Mouse (Mus musculus) spleen, adult 12 weeks (tissue): ENCODE data around the gene Mei1.

Experiments used
- DNase-seq: peaks from one replicate; pipeline ENCODE4 v3.0.0; 2022; ENCODE audit warnings: low spot score

The Mei1 gene

DNA sequence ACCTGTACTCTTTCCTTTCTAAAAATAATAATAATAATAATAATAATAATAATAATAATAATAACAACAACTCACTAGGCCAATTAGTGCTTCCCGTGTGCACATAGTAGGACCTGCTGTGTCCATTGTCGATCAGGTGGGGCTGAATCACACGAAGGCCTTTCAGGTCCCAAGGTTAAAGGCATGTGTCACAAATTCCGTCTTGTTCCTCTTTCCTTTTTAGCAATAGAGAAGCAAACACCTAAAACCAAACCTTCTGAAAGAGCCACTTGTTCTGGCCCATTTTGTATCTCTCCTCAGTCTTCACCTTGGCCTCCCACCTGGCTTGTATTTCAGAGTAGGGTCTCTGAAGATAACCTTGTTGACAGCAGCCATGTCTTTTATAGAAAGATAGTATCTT lies 81.4 kb downstream of the Mei1 start:
- no peak for DNase-seq

DNA sequence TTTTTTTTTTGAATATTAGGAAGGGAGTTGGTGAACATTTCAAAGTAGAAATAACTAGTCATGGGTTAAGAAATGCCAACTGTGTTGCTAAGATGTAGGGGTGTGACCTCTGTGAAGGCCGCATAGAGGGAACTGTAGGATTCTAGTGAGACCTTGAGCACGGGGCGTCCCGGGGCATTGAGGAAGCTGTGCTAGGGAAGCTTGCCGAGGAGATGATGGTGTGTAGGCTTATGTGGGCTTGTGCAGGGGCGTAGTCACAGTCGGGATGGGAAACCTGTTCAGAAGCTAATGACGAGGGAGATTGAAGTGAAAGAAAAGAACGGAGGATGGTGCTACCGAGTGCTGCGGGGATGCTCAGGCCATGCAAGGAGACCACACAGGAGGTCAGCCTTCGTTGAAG lies 82.2 kb downstream of the Mei1 start:
- no peak for DNase-seq

DNA sequence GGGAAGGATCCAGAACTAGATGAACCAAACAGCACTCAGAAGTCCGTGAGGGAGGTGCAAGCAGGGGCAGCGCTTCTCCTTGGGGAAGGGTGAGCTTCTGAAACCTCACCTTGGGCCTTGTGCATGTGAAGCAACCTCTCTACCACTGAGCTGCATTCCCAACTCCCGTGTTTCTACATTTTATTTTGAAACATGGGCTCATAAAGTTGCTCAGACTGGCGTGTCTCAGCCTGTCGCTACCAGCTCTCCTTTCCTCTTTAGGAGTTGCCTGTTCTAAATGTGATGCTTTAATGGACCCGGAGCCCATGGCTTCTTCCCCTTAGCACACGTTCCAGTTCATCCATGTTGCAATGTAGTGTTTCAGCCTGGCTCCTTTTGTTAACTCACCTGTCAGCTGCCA lies 82.6 kb downstream of the Mei1 start:
- no peak for DNase-seq

DNA sequence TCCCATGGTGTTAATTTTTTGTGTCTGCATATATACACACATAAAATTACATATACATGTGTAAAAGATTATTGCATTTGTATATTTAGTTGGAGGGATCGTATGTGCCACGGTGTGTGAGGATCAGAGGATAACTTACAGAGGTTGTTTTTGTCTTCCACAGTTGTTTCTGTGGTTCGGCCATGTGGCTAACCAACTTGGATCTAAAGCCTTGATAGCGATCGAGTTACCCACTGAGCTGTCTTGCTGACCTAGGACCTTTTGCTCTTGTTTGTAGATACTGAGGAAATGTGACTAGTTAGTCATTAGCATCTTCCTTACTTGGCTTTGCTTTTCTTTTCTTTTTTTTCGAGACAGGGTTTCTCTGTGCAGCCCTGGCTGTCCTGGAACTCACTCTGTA lies 86.5 kb downstream of the Mei1 start:
- no peak for DNase-seq

DNA sequence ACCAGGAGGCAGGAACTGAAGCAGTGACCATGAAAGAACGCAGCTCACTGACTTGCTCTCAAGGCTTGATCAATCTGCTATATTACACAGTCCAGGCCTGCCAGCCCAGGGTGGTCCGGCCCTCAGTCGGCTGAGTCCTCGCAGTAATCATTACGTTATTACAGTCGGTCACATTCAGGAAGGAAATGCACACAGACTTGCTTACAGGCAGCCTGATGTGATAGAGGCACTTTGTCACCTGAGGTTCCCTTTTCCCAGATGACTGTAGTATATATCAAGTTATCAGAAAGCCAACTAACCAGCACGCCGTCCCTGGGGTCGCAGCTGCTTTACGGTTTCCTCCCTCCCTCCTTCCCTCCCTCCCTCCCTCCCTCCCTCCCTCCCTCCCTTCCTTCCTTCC lies 87.1 kb downstream of the Mei1 start:
- no peak for DNase-seq

DNA sequence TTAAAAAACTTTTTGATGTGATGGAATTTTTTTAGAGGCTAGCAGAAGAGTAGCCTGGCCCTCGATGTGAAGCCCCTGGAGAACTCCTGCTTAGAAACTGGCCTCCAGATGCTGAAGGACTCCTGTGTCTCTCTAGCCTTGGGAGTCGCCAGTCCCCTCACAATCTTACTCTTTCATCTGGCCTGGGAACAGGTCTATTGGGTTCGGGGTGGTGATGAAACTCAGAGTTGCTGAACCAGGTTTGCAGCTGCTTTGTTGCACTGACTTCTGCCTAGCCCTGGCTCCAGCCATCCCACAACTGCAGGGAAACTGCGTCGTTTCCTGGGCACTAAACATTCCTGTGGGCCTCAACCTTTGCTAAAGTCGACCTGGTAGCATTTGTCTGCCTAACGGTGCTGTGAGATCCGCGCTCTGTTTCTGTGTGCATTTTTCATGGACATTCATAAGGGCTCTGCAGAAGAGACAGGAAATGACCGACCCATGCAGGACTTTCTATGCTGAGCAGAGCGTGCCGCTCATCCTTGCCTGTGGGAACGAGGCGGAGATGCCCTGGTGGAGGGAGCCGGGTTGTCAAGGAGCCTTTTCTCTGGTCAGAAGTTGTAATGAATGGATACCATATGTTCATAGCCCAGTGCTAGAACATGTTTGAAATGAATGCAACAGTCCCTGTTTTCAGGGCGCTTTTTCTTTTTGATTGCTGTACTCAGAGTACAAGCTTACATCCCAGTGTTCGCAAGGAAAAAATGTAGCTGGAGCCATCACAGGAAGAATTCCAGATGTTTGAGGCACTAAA lies 88.6 kb downstream of the Mei1 start:
- no peak for DNase-seq

DNA sequence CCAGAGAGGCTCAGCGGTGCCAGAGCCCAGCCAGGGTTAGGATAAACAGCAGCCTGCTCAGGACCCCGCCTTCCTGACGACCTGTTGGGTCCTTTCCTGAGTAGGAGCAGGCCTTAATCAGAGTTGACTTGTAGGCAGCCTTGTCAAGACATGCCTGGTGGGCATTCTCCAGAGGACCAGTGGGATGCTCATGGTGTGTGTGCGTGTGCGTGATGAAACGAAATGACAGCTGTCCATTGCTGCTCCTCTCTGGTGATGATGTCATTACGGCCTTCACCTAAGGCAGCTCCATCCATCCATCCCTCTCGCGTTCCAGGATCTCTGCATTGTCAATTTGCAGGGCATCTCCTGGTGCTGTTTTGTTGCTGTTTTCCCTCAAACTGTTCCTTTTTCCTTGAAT lies 89.7 kb downstream of the Mei1 start:
- no peak for DNase-seq

DNA sequence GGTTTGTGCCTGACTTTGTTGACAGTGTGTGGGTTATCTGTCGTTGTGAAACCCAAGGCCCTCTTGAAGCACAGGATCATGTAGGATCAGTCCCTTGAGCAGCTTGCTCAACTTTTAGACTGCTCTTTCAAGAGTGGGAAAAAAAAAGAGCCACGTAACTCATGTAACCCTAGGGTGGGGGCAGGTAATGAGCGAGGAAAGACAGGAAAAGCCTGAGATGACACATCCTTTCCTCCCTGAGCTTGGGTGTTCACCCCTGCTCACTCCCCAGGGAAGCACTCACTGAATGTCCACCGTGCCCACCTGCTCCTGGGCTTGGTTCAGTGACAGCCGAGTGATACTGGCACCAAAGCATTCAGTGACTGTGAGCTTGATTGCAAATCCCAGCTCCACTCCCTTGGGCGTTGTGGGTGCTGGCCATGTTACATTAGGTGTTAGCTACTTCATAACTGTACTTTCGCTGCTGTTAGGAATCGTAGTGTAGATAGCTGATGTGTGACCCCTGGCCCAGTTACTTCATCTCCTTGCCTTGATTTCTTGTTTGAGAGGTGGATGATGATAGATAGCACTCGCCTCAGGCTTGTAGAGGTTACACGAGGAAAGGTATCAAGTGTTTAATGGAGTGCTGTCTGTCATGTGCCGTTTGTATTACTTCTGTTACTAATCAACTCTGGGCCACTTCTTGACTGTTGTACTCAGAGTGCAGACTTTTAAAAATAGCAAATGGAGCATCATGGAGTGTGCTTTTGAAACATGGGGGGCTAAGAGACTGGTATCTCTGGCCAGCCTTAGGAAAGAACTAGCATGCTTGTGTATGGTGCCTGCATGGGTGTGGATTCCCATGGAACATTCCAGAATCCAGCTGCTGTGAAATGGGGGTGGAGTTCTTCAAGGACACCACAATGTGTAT lies 91.2 kb downstream of the Mei1 start:
- DNase-seq, result no peak

DNA sequence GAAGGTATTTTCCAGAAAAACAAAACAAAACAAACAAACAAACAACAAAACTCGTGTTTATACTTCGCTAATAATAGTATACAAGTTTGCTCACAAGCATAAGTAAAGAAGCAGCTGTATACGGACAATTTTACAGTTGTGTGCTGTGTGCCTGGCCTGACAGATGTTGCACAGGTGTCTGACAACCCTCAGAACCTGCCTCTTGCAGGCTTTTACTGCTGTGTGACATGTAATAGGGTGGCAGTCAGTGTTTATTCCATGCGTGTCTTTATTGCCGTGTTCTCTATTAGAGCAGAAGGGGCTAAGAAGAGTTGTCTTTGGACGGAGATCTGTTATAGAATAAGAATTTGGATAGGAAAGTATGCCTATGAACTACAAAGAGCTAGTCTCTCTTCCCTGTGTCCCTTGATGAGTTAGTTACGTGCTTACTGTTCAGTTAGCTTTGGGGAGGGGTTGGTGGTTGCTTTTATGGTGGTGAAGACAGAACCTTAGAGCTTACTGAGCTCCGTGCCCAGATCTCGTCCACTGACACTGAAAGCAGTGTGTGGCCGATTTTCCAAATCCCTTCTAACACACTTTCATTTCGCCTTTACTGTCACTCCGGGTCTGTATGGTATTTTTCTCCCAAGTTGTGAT lies 92.3 kb downstream of the Mei1 start:
- DNase-seq, result no peak

DNA sequence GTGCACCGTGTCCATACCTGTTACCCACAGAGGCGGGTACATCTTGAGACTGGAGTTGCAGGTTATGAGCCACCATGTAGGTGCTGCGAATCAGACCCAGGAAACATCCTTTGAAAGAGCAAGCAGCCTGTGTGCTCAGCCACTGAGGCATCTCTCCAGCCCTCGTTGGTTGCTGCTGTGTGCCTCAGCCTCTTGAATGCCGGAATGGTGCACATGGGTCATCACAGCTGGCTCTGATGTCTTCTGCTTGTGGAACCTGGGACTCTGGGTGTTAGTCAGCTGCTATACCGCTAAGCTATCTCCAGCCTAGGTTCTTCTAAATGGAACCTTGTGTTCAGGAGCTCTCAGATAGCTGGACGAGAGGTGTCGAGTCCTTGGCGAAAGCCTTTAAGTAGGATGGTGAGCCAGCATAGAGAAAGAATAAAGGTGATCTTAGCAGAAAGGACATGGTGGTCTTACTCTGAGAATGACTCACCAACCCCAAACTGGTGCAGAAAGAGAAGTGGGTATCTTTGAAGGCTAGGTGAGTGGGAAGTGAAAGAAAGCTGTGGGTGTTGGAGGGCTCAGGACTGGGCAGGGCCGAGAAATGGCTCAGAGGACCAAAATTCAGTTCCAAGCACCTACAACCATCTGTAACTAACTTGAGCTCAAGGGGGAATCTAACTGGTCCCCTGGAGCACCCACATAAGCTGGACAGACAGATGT lies 93.7 kb downstream of the Mei1 start:
- DNase-seq, result no peak

DNA sequence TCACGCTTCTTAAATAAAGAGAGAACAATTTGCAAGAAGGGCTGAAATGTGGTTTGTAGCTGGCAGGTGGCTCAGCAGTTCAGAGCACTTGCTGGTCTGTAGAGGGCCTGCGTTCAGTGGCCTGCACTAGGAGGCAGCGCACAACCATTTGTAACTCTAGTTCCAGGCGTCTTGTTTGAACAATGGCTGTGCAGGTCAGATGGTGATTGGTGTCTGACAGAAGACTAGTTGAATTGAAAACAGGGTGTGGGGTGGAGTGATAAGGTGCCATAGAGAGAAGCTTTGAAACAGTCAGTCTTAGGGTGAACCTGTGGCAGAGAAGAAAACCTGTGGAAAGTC lies 94.2 kb downstream of the Mei1 start:
- DNase-seq, result no peak

DNA sequence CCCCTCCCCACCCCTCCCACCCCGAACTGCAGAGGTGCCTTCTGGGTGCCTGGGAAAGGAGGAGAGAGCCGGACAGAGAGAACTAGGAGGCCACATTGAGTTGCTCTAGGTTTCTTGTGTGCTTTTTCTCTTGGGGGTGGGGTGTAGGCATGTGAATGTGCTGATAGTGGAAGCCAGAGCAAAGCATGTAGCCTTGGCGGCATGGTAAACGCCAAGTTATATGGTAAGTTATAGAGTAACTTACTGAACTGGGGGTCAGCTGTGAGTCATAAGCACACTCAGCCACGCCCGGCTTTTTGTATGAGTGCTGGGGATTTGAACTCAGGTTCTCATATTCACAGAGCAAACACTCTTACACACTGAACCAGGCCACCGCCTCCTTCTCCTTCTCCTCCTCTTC lies 94.7 kb downstream of the Mei1 start:
- DNase-seq, result no peak

DNA sequence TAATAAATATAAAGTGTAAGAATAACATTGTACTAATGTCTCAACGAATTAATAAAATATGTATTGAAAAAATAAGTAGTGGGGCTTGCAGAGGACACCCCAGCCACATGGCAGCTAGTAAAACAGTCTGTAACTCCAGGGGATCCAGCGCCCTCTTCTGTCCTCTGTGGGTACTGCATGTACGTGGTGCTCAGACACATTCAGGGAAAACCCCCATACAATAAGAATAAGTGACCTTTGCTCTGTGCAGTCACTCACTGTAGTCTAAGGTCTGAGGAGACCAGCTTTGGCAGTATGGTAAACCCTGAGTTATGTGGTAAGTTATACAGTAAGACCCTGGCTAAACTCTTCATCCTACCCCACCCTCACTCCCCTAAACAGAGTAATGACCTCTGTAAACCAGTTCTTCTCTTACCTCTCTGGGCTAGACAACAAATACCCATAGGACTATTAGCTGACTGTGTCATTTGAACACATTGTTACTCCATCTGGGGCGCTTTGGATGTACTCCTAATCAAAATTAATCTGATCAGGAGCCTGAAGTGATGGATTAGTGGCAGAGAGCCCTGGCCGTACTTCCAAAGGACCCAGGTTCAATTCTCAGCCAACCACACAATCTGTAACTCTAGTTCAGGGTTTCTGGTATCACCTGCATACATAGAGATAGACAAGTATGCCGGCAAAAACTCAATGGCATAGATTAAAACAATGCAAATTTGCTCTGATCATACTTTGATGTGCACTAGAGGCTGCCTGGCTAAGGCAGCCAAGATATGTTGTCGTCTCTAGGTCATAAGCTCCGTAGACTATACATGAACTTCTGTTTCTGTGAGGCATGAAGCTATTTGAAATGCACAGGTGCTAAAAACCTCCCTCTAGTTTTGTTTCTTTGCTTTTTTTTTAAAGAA lies 95.8 kb downstream of the Mei1 start:
- peak; percentile 83 for DNase-seq

DNA sequence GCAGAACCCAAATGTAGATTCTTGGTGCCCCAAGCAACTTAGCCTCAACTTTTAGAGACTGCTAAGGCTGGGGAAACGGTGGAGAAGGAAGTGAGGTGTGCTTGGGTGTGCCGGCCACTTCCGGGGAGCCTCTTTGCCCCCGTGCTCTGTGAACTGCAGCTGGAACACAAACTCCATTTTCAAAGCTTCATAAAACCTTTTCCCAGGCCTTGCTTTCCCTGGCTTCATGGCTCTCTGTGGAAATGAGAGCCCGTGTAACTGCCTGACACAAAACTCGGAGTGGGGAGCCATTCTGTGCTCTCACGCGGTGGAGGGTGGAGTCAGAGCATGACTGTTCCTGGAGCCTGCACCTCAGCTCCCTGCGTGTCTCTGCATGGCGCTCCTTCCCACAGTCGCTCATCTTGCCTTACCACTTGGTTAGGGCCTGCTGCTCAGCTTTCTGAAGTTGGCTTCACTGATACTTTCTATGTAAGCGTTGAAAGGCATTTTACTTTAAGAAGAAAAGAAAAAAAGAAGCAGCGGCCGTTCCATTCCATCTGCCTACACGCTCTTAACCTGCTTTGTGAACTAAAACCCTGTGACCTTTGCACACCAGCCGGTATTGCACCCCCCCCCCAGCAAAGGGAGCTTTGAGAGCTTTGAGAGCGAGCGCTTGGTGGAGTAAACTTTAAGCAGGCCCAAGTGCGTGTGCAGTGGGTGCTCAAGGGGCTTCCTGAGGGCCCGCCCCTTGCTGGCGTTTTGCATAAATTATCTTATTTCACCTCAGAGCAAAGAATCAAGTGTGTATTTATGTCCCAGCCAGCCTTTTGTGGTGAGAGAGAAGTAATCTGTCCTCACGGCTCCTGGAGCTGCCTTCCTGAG lies 96.7 kb downstream of the Mei1 start:
- DNase-seq, result peak; percentile 51

DNA sequence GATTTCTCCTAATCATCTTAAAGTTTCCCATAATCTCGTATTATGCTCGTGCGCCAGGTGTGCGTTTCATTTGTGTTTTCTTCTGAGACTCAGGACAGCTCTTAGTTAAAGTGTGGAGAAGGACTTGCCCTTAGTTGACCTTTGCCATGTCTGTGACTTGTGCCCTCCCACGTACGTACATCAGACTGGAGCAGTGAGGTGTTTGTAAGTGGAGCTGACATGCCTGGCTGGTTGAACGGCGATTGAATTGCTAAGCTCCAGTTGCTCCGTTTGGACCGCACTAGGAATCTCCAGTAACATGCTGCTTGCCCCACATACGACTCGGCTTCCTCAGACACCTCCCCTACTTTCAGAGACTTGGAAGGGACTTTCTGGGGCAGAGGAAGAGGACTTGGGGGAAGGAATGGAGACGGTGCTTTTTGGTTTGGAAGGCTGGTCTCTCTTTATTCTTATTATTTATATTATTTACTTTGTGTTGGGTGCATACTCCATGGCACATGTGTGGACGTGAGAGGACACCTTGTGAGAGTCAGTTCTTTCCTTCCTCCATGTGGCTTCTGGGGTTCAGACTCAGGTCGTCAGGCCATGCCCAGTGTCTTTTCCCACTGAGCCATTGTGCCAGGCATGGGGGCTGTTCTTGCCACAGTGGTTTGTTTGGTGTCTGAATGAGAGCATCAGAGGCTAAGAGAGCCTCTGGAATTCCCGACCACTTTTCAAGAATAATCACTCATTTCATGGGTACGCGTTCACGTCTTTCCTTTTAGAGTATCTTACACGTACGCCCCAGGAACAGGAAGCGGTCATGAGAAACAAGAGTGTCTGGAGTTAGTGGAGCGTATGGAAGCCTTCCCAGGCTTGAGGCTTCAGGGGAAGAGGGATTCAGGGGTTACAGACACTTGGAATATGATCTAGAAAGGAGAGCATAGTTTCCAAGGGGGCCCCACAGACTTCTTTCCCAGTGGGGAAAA lies 97.7 kb downstream of the Mei1 start:
- no peak for DNase-seq

DNA sequence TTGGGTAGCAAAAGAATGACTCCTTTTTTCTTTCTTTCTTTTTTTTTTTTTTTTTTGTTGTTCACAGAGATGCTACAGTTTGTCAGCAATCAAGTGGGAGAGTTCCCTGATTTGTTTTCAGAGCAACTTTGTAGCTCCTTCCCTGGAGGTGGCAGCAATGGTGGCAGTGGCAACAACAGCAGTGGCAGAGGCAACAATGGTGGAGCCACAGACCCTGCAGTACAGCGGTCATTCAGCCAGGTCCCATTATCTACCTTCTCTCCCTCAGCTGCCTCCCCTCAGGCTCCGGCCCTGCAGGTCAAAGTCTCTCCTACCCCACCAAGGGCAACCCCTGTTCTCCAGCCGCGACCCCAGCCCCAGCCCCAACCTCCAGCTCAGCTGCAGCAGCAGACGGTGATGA lies 99.9 kb downstream of the Mei1 start:
- no peak for DNase-seq

DNA sequence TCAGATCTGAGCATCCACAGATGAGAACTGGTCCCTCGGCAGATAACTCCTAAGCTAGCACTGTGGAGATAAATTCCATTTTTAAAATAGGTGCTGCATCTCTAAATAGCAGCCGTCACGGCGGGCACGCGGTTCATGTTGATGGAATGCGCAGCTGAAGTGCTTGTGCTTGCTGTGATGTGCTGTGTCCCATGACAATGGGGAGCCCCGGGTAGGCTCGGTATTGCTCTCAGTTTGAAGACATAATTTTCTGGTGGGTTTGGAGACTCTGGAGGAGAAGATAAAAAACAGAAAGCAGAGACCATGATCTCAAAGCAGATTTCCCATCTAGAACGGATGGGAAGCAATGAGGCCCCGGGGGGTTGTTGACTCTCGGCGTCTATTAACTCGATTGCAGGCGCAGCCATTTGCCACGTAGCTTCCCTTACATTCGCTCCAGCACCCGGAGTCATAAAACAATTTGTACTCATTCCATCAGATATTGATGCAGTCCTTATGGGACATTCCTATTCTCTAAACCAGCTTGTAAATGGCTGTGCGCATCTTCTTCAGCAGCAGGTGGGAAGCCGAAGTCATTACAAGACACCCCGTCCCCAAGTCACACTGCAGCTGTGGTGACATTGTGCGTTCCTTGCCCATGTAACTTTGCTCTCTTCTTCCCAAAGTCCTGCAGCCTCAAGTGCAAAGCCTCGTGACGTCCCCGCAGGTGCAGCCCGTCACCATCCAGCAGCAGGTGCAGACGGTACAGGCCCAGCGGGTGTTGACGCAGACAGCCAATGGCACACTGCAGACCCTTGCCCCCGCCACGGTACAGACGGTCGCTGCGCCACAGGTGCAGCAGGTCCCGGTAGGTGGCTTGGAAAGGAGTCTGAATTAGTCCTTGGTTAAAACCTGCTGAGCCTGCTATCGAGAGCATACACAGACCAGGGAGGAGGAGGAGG lies 100.9 kb downstream of the Mei1 start:
- no peak for DNase-seq

DNA sequence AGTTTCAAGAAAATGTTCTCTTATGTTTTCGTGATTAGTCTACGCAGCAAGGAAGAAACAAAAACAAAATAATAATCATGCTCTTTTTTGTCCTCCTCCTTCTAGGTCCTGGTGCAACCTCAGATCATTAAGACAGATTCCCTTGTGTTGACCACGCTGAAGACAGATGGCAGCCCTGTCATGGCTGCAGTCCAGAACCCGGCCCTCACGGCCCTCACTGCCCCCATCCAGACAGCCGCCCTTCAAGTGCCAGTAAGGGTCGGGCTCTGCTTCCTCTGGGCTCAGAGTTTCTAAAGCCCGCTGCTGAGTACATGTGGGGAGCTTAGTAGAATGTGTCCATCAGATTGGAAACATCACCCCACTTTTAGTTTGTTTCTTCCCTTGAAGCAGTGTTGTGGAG lies 102.9 kb downstream of the Mei1 start:
- no peak for DNase-seq
